13 mouse cellular contexts compared by ENCODE assay signal in the genomic region with DNA sequence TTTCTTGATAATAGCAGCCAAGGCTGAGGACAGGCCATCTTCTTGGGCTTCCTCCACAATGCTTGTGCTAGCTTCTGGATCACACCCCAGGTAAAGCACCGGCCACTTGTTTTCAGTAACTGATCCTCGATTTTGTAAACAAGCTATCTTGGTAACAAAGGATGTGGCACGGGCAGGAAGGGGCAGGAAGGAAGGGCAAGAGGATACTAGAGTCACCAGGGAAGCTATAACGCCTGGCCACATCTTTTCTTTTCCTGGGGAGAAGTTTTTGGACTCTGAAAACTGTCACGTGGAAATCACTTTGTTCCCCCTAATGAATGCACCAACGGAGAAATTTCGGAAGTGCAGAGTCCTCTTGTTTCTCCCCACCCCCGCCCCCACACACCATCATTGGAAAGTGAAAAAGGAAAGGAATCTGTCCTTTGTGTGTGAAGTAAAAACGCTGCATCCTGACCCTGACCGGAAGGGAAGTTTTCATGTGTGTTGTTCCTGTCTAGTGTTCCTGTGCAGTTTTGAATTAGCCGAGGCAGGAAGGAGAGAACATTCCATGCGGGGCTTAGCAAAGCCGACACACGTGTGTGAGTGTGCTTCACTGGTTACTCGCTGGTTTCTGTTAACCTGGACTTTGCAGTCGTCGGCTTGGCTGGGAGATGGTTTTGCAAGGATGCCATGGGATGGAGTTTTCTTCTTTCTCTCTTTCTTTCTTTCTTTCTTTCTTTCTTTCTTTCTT.
DNase-seq lines count a peak whose midpoint lies in the region; ATAC-seq lines count a peak whose summit lies in the region.
"Had no signal": no experiment of that assay in that cellular context is flagged by ENCODE, and none has a peak within 500 bp of the region (broad histone marks: within the 10 kb centered on the region; RNA-seq: fewer than 3 reads in every experiment).

No protein-coding gene starts in this region.

- no peak for ATAC-seq in heart, embryonic 13.5 days (ENCODE audit: extremely low read depth, insufficient number of reproducible peaks, low FRiP score, low TSS enrichment)
- ATAC-seq in embryonic facial prominence, embryonic 11.5 days (replicated peaks; ENCODE audit: insufficient number of reproducible peaks, low FRiP score, low TSS enrichment, low read depth): no peak
- ATAC-seq: activated CD4-positive, CD25-positive, alpha-beta regulatory T cell, adult 4 months; intestine, embryonic 16.5 days had no signal

- H3K4me1 ChIP-seq in heart, embryonic 13.5 days: no peaks in the 10 kb centered on the region
- H3K4me1 ChIP-seq in embryonic facial prominence, embryonic 11.5 days (ENCODE audit: control insufficient read depth, insufficient read depth, low read length): no peaks in the 10 kb centered on the region
- no peaks in the 10 kb centered on the region for H3K4me1 ChIP-seq in limb, embryonic 10.5 days

- peak overlapping the region; percentile 36 for H3K4me2 ChIP-seq in heart, embryonic 13.5 days
- H3K4me2 ChIP-seq in embryonic facial prominence, embryonic 11.5 days (ENCODE audit: low read depth, low read length): no peak overlapping the region

- no peak overlapping the region for H3K9ac ChIP-seq in heart, embryonic 13.5 days
- no peak overlapping the region for H3K9ac ChIP-seq in embryonic facial prominence, embryonic 11.5 days (replicated peaks; ENCODE audit: low read length)

- DNase-seq in heart, postnatal 36 days: no peak
- peak; percentile 18 for DNase-seq in ZHBTc4 (ENCODE audit: low read depth, low spot score)
- DNase-seq in embryonic facial prominence, embryonic 11.5 days (ENCODE audit: low spot score): peak; percentile 55
- DNase-seq in limb, embryonic 10.5 days (ENCODE audit: low spot score): no peak
- DNase-seq in ovary, postnatal 14 days (ENCODE audit: low spot score): no peak
- no peak for DNase-seq in frontal cortex, postnatal 36 days (ENCODE audit: low spot score in 2 of 2)
- no peak for DNase-seq in left cerebral cortex, adult 9 months (ENCODE audit: low spot score in 2 of 2)
- DNase-seq: cerebellum, adult 2 months; thymus, adult 2 months had no signal

- H3K36me3 ChIP-seq in heart, embryonic 13.5 days: no peaks in the 10 kb centered on the region
- no peaks in the 10 kb centered on the region for H3K36me3 ChIP-seq in embryonic facial prominence, embryonic 11.5 days (replicated peaks; ENCODE audit: control insufficient read depth, insufficient read depth, low read depth, low read length)
- H3K36me3 ChIP-seq in limb, embryonic 10.5 days: no peaks in the 10 kb centered on the region

- no peaks in the 10 kb centered on the region for H3K27me3 ChIP-seq in heart, embryonic 13.5 days (replicated peaks)
- no peaks in the 10 kb centered on the region for H3K27me3 ChIP-seq in embryonic facial prominence, embryonic 11.5 days (ENCODE audit: control insufficient read depth, insufficient read depth, low read length)
- H3K27me3 ChIP-seq in limb, embryonic 10.5 days (ENCODE audit: low read depth, poor library complexity, severe bottlenecking): no peaks in the 10 kb centered on the region
- H3K27me3 ChIP-seq: CH12.LX had no signal

- no peak overlapping the region for H3K4me3 ChIP-seq in heart, embryonic 13.5 days
- H3K4me3 ChIP-seq in embryonic facial prominence, embryonic 11.5 days (ENCODE audit: low read depth, low read length): no peak overlapping the region
- H3K4me3 ChIP-seq in limb, embryonic 10.5 days: no peak overlapping the region

- intact Hi-C loops in heart, postnatal 36 days (cut with DNase I): no loop called here

- H3K9me3 ChIP-seq in heart, embryonic 13.5 days: no peaks in the 10 kb centered on the region
- no peaks in the 10 kb centered on the region for H3K9me3 ChIP-seq in embryonic facial prominence, embryonic 11.5 days (replicated peaks; ENCODE audit: control insufficient read depth, low read length)
- H3K9me3 ChIP-seq in limb, embryonic 10.5 days (replicated peaks): no peaks in the 10 kb centered on the region

- WGBS in heart, embryonic 13.5 days: 34% methylated on average over 17 of the region's 17 CpGs
- 34% methylated on average over 17 of the region's 17 CpGs for WGBS in embryonic facial prominence, embryonic 11.5 days
- 53% methylated on average over 17 of the region's 17 CpGs for WGBS in limb, embryonic 10.5 days

- no peak overlapping the region for H3K27ac ChIP-seq in heart, embryonic 13.5 days (replicated peaks)
- no peak overlapping the region for H3K27ac ChIP-seq in embryonic facial prominence, embryonic 11.5 days (replicated peaks; ENCODE audit: low read depth, low read length)
- H3K27ac ChIP-seq in limb, embryonic 10.5 days: 0 out of 2 replicates have a peak overlapping the region, but pooled peaks have one; percentile 42

Comparison
In these comparisons a context has a peak if more than half of its experiments do, and no peak if none do; other contexts are left out.
1. DNase-seq: peak in ZHBTc4 (single experiment) and embryonic facial prominence, embryonic 11.5 days (single experiment); none in heart, postnatal 36 days (0 of 2), limb, embryonic 10.5 days (single experiment), ovary, postnatal 14 days (single experiment), frontal cortex, postnatal 36 days (0 of 2) and left cerebral cortex, adult 9 months (0 of 2).